ENCODE assay signal across 18 mouse cellular contexts in genomic region chr7:91955584-91955983, GRCm38 (mm10).
"Had no signal": no experiment of that assay in that cellular context is flagged by ENCODE, and none has a peak within 500 bp of the region (broad histone marks: within the 10 kb centered on the region; RNA-seq: fewer than 3 reads in every experiment).

No protein-coding gene starts in this region.

- ATAC-seq: liver, postnatal 0 days; lung, postnatal 0 days; midbrain, embryonic 16.5 days had no signal

- DNase-seq: liver, postnatal 0 days; lung, adult 2 months; lung, postnatal 4 days; midbrain, embryonic 14.5 days; right cerebral cortex, postnatal 14 days; thymus, adult 2 months; thymus, postnatal 25 days; thymus, postnatal 4 days had no signal

- H3K4me3 ChIP-seq: lung, embryonic 15.5 days; midbrain, embryonic 10.5 days; midbrain, embryonic 12.5 days; myocyte; neural tube, embryonic 13.5 days; neural tube, embryonic 15.5 days; stomach, embryonic 15.5 days had no signal

- H3K4me1 ChIP-seq: lung, embryonic 15.5 days; midbrain, embryonic 10.5 days; midbrain, embryonic 12.5 days; neural tube, embryonic 13.5 days; neural tube, embryonic 15.5 days; stomach, embryonic 15.5 days had no signal

- H3K27ac ChIP-seq: lung, embryonic 15.5 days; midbrain, embryonic 10.5 days; midbrain, embryonic 12.5 days; neural tube, embryonic 13.5 days; neural tube, embryonic 15.5 days; stomach, embryonic 15.5 days; stomach, postnatal 0 days had no signal
